Mouse (Mus musculus) B cell, adult 62 days (primary cell): ENCODE data around the gene Olfr462. TPM values are rescaled to one million over a fixed set of nuclear protein-coding genes. Genes with fewer than 3 reads are reported as not detected.

Source experiments
- total RNA-seq: library from RNA; stranded (reverse); gene quantifications from 4 replicates; pipeline ENCODE4 v1.2.4, GENCODE M21; 2023

Gene Olfr462
- not detected in 4 replicates for total RNA-seq

DNA sequence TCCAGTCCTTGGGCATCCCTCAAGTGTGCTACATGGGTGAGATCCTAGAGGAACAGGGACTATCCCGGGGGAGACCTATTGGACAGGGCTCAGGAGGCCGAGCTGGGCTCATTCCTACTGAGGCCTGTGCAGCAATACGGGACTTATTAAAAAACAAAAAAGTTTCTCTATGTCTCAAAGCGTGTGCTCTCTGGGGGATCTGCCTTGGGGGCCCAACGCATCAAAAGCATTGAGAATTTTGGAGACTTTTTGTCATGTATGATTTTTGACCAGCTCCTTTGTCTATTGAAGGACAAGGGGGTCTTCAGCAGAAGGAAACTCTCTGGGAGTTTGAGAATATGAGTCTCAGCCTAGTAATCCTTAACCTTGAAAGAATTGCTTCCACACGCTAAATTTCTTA, at the start of gene Olfr462:
Gene Olfr462 (minus strand): TSS at position 101 of the 400 bp plus-strand sequence.

GRCm38 (mm10) chr11:87920966-87921365, 28.9 kb upstream of the Olfr462 start, which contains the start of gene Olfr464:
TSS of gene Olfr464 (minus strand) at chr11:87920967.

GRCm38 (mm10) chr11:87897287-87897686, 5.2 kb upstream of the Olfr462 start, which contains the start of gene Olfr463:
TSS of gene Olfr463 (minus strand) at chr11:87897387.

DNA sequence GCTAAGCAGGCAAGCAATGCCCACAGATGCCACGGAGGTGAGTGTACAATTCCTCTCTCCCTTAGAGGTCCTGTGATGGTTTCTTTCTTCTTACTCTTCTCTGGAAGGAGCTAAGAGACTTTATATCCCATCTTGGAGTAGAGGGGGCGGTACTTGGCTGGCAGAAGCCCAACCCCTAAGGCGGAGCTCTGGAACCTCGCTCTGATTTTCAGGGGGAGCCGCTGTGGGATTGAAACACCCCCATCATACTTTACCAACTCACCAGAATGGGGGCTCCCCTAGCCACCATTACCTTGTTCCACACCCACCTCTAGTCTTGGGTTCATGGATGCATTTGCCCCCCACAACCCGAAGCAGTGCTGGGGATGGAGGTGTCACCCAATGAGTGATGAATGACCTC, 16.6 kb downstream of the Olfr462 start, which contains the start of gene Epx:
Gene Epx (minus strand): TSS at position 101 of the 400 bp plus-strand sequence.

DNA sequence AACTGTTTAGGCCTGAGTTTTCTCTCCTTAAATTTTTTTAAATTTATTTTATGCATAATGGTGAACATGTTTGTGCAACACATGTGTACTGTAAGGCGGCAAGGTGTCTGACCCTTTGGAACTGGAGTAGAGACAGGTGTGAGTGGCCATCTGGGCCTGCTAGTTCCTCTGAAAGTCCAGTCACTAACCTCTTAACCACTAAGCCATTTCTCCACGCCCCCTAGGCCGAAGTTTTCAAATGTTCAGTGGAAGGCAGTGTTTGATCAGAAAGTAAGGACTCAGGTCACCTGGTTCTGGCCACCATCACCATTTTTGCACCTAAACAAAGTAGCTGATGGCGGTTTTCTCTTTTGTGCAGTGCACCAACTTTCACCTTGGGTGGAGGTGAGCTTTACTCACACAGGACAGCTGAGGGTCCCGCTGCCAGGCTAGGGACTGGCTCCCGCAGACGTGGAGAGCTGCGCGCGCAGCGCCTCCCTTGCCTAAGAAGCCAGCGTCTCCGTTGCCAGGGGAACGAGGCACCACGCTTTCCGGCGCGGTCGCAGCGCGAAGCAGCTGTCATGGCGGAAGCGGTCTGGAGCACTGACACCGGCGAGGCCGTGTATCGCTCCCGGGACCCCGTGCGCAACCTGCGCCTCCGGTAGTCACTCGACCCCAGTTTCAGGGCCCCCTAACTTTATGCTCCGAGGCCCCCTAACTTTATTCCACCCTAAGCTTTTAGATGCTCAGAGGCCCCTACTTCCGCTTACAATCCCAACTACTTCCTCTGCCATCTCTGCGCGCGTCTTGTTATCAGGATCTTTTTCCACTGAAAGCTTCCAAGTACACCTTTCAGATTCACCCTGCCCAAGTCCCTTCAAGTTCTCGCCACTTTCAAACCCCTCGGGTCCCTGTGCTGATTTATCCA, 39.1 kb downstream of the Olfr462 start, which contains the start of gene Mks1:
Gene Mks1 (plus strand): TSS at position 526 of the 907 bp plus-strand sequence.

Other genes starting within 250 kb of the Olfr462 start
- 5.7 to 9.3 TPM (median 6.0 TPM) in 4 replicates for gene Rnf43, start 229.5 kb downstream of the Olfr462 start, total RNA-seq
- gene Supt4a, start 154.7 kb downstream of the Olfr462 start, total RNA-seq = 129 to 138 TPM (median 134 TPM) in 4 replicates
- 10.0 to 14.4 TPM (median 11.1 TPM) in 4 replicates for gene Tspoap1, start 131.7 kb downstream of the Olfr462 start, total RNA-seq
- 0.54 to 1.1 TPM in 2 of 4 replicates, not detected in the others for gene Mpo, start 98.7 kb downstream of the Olfr462 start, total RNA-seq
- gene Lpo, start 64.0 kb downstream of the Olfr462 start, total RNA-seq = not detected in 4 replicates
- gene Mks1, start 39.1 kb downstream of the Olfr462 start, total RNA-seq = 15.6 to 18.2 TPM (median 16.7 TPM) in 4 replicates
- gene Epx, start 16.7 kb downstream of the Olfr462 start, total RNA-seq = not detected in 4 replicates
- not detected in 4 replicates for gene Olfr463, start 5.1 kb upstream of the Olfr462 start, total RNA-seq
- gene Olfr464, start 28.7 kb upstream of the Olfr462 start, total RNA-seq = not detected in 4 replicates
- gene Dynll2, start 95.3 kb upstream of the Olfr462 start, total RNA-seq = 11.3 to 13.6 TPM (median 12.1 TPM) in 4 replicates
- 318 to 366 TPM (median 354 TPM) in 4 replicates for gene Srsf1, start 155.1 kb upstream of the Olfr462 start, total RNA-seq
- gene Vezf1, start 176.0 kb upstream of the Olfr462 start, total RNA-seq = 70.3 to 73.4 TPM (median 71.7 TPM) in 4 replicates
- 5.0 to 9.4 TPM (median 6.8 TPM) in 4 replicates for gene Cuedc1, start 205.8 kb upstream of the Olfr462 start, total RNA-seq